Mouse (Mus musculus) kidney, adult 9 months (tissue): ENCODE measurements at regions not wholly inside any gene's neighbourhood (a gene's known extent, or its start where the extent isn't known, plus 50 kb on each side); places are given as distances from the start of the nearest gene placed in this dataset.
A peak's percentile ranks its signal among the peaks of the same experiment; 100 is the strongest.

Source experiments
- DNase-seq: peaks from one replicate; pipeline ENCODE4 v3.0.0; 2022

- peak; percentile 19 for DNase-seq
Observed at GRCm38 (mm10) chr13:34462206-34462807, 117.3 kb upstream of the Slc22a23 start.

- DNase-seq: no peak
Observed at GRCm38 (mm10) chr13:34460969-34461368, 116.0 kb upstream of the Slc22a23 start.

- no peak for DNase-seq
Observed at GRCm38 (mm10) chr13:34456051-34456450, 111.1 kb upstream of the Slc22a23 start.

- no peak for DNase-seq
Observed at GRCm38 (mm10) chr13:34446806-34447205, 101.8 kb upstream of the Slc22a23 start.

- no peak for DNase-seq
Observed at GRCm38 (mm10) chr13:34446327-34446726, 101.3 kb upstream of the Slc22a23 start.

- DNase-seq: no peak
Observed at GRCm38 (mm10) chr13:34441347-34441746, 96.4 kb upstream of the Slc22a23 start.

- no peak for DNase-seq
Observed at GRCm38 (mm10) chr13:34427527-34427926, 82.5 kb upstream of the Slc22a23 start.

- DNase-seq: no peak
Observed at GRCm38 (mm10) chr13:34424921-34425320, 79.9 kb upstream of the Slc22a23 start.

- no peak for DNase-seq
Observed at GRCm38 (mm10) chr13:34421644-34422043, 76.7 kb upstream of the Slc22a23 start.

- no peak for DNase-seq
Observed at GRCm38 (mm10) chr13:34420341-34421156, 75.6 kb upstream of the Slc22a23 start.

- DNase-seq: no peak
Observed at GRCm38 (mm10) chr13:34419061-34419460, 74.1 kb upstream of the Slc22a23 start.

- no peak for DNase-seq
Observed at GRCm38 (mm10) chr13:34416603-34417002, 71.6 kb upstream of the Slc22a23 start.

- no peak for DNase-seq
Observed at GRCm38 (mm10) chr13:34414533-34414932, 69.6 kb upstream of the Slc22a23 start.

GRCm38 (mm10) chr13:34408669-34409055 lies 63.7 kb upstream of the Slc22a23 start:
- no peak for DNase-seq

GRCm38 (mm10) chr13:34408007-34408668 lies 63.2 kb upstream of the Slc22a23 start:
- no peak for DNase-seq

GRCm38 (mm10) chr13:34406291-34406690 lies 61.3 kb upstream of the Slc22a23 start:
- no peak for DNase-seq

- DNase-seq: no peak
Observed at GRCm38 (mm10) chr13:34402631-34403030, 57.6 kb upstream of the Slc22a23 start.

GRCm38 (mm10) chr13:34401031-34401430 lies 56.0 kb upstream of the Slc22a23 start:
- DNase-seq: no peak

GRCm38 (mm10) chr13:34398847-34399246 lies 53.9 kb upstream of the Slc22a23 start:
- no peak for DNase-seq

GRCm38 (mm10) chr13:34398061-34398787 lies 53.2 kb upstream of the Slc22a23 start:
- DNase-seq: peak; percentile 13

GRCm38 (mm10) chr13:34395504-34395903 lies 50.5 kb upstream of the Slc22a23 start:
- DNase-seq: no peak

- no peak for DNase-seq
Observed at GRCm38 (mm10) chr13:34395010-34395409, 50.0 kb upstream of the Slc22a23 start.
